ENCODE assay signal across 27 mouse cellular contexts in genomic region chr7:49393857-49394256, GRCm38 (mm10).
DNase-seq lines count a peak whose midpoint lies in the region; ATAC-seq and TF ChIP-seq lines count a peak whose summit lies in the region.
"Had no signal": no experiment of that assay in that cellular context is flagged by ENCODE, and none has a peak within 500 bp of the region (broad histone marks: within the 10 kb centered on the region; RNA-seq: fewer than 3 reads in every experiment).

No protein-coding gene starts in this region.

- WGBS in limb, embryonic 14.5 days, result 82% methylated on average over 7 of the region's 7 CpGs

- no peak overlapping the region for H3K4me2 ChIP-seq in limb, embryonic 14.5 days (replicated peaks; ENCODE audit: low read depth, low read length, severe bottlenecking)
- H3K4me2 ChIP-seq: embryonic facial prominence, embryonic 15.5 days; forebrain, embryonic 12.5 days; heart, embryonic 11.5 days; hindbrain, embryonic 12.5 days; lung, embryonic 14.5 days; neural tube, embryonic 13.5 days had no signal

- TF ChIP-seq POLR2A in limb, embryonic 14.5 days (IDR thresholded peaks at IDR 0.05; ENCODE audit: borderline replicate concordance, extremely low read depth, insufficient read depth, insufficient read length), result no peak

- ATAC-seq in limb, embryonic 14.5 days (ENCODE audit: low FRiP score, low read depth), result no peak
- ATAC-seq: forebrain, postnatal 0 days; intestine, embryonic 16.5 days had no signal

- no peak overlapping the region for H3K9ac ChIP-seq in limb, embryonic 14.5 days (ENCODE audit: low read depth, low read length, severe bottlenecking)
- H3K9ac ChIP-seq: embryonic facial prominence, embryonic 15.5 days; forebrain, embryonic 12.5 days; forebrain, postnatal 0 days; hindbrain, embryonic 12.5 days; liver, embryonic 14.5 days; lung, embryonic 14.5 days; neural tube, embryonic 13.5 days had no signal

- no peak overlapping the region for H3K4me3 ChIP-seq in limb, embryonic 14.5 days (replicated peaks; ENCODE audit: low read length)
- H3K4me3 ChIP-seq: embryonic facial prominence, embryonic 10.5 days; embryonic facial prominence, embryonic 15.5 days; forebrain, embryonic 12.5 days; hindbrain, embryonic 12.5 days; myocyte; neural tube, embryonic 13.5 days had no signal

- H3K9me3 ChIP-seq in limb, embryonic 14.5 days (ENCODE audit: control insufficient read depth, low read length), result no peaks in the 10 kb centered on the region
- H3K9me3 ChIP-seq: embryonic facial prominence, embryonic 15.5 days; forebrain, embryonic 12.5 days; hindbrain, embryonic 12.5 days; neural tube, embryonic 13.5 days had no signal

- peaks cover 36% of the 10 kb centered on the region for H3K4me1 ChIP-seq in limb, embryonic 14.5 days (ENCODE audit: control insufficient read depth, insufficient read depth, low read length)

- intact Hi-C loops in heart, postnatal 25 days (cut with DNase I), result loop anchor here (5.0 kb wide), 1 partner anchor 37 kb away; no protein-coding TSS in a partner anchor

- H3K27me3 ChIP-seq in limb, embryonic 14.5 days (ENCODE audit: control insufficient read depth, insufficient read depth, low read length), result no peaks in the 10 kb centered on the region
- H3K27me3 ChIP-seq: embryonic facial prominence, embryonic 15.5 days; forebrain, embryonic 12.5 days; hindbrain, embryonic 12.5 days; neural tube, embryonic 13.5 days had no signal

- no peaks in the 10 kb centered on the region for H3K36me3 ChIP-seq in limb, embryonic 14.5 days (ENCODE audit: control insufficient read depth, insufficient read depth, low read length)
- H3K36me3 ChIP-seq: embryonic facial prominence, embryonic 10.5 days; embryonic facial prominence, embryonic 15.5 days; forebrain, embryonic 12.5 days; G1E; hindbrain, embryonic 12.5 days; neural tube, embryonic 13.5 days had no signal

- 0 out of 2 replicates have a peak overlapping the region, but pooled peaks have one; percentile 2 for H3K27ac ChIP-seq in limb, embryonic 14.5 days (replicated peaks; ENCODE audit: low read depth, low read length)
- H3K27ac ChIP-seq: embryonic facial prominence, embryonic 10.5 days; embryonic facial prominence, embryonic 15.5 days; forebrain, embryonic 12.5 days; hindbrain, embryonic 12.5 days; kidney, postnatal 0 days; liver, embryonic 14.5 days; neural tube, embryonic 13.5 days had no signal

- peak; percentile 32 for DNase-seq in adrenal gland, postnatal 14 days
- no peak for DNase-seq in adrenal gland, adult (ENCODE audit: inconsistent age in 2 of 2, low spot score in 1 of 2)
- DNase-seq in heart, postnatal 4 days, result peak; percentile 21
- no peak for DNase-seq in heart, postnatal 25 days (ENCODE audit: low spot score)
- peak; percentile 46 to 53 for DNase-seq in lung, adult 18-20 months
- no peak for DNase-seq in lung, postnatal 25 days (ENCODE audit: low spot score)
- DNase-seq in limb, embryonic 14.5 days (ENCODE audit: low spot score), result no peak
- DNase-seq: adrenal gland, postnatal 25 days; forebrain, postnatal 0 days; kidney, adult 8-10 months; kidney, postnatal 4 days; lung, embryonic 14.5 days; lung, postnatal 14 days; right cerebral cortex, postnatal 4 days; thymus, adult 18-20 months; thymus, postnatal 25 days had no signal

Comparison
In these comparisons a context has a peak if more than half of its experiments do, and no peak if none do; other contexts are left out.
1. DNase-seq: peak in adrenal gland, postnatal 14 days (single experiment), heart, postnatal 4 days (single experiment) and lung, adult 18-20 months (2 of 2); none in adrenal gland, adult (0 of 2), heart, postnatal 25 days (single experiment), lung, postnatal 25 days (single experiment) and limb, embryonic 14.5 days (single experiment).